Mouse (Mus musculus): ENCODE data around the gene Nck2.

GRCm38 (mm10) chr1:43501920-43502791, 57.8 kb downstream of the Nck2 start:
- TF ChIP-seq CTCF (IDR thresholded peaks at IDR 0.05; ENCODE audit: low read depth), result no peak
- no peak for TF ChIP-seq EP300 (IDR thresholded peaks at IDR 0.05; ENCODE audit: low read depth)

Measured in liver, postnatal 0 days (tissue).